Mouse (Mus musculus) forebrain, embryonic 10.5 days (tissue): ENCODE data around the gene Anxa10. TPM values are rescaled to one million over a fixed set of nuclear protein-coding genes. Genes with fewer than 3 reads are reported as not detected.

Source experiments
- DNase-seq: peaks from one replicate; pipeline ENCODE4 v3.0.0-alpha.2; 2017; ENCODE audit warnings: low spot score; ENCODE audit errors: extremely low spot score
- H3K27ac ChIP-seq: fragments of 300-500 bp; sonication (generic); 2 replicates; pipeline ENCODE4 v1.5.1; 2016; ENCODE audit warnings: mild to moderate bottlenecking
- H3K27me3 ChIP-seq: fragments of 300-500 bp; sonication (generic); 2 replicates; pipeline ENCODE4 v1.6.1; 2016; ENCODE audit warnings: mild to moderate bottlenecking; ENCODE audit not compliant: poor library complexity, severe bottlenecking
- H3K36me3 ChIP-seq: fragments of 300-500 bp; sonication (generic); replicated peaks from 2 replicates; pipeline ENCODE4 v1.6.1; 2016; ENCODE audit warnings: mild to moderate bottlenecking, moderate library complexity
- H3K4me1 ChIP-seq: fragments of 300-500 bp; sonication (generic); 2 replicates; pipeline ENCODE4 v1.6.1; 2016
- H3K4me3 ChIP-seq: fragments of 300-500 bp; sonication (generic); 2 replicates; pipeline ENCODE4 v1.5.1; 2016; ENCODE audit warnings: mild to moderate bottlenecking, moderate library complexity
- H3K9me3 ChIP-seq: fragments of 300-500 bp; sonication (generic); 2 replicates; pipeline ENCODE4 v1.6.1; 2016; ENCODE audit warnings: mild to moderate bottlenecking, moderate library complexity
- WGBS: fragments of 180-500 bp; shearing (Covaris S2); methylation state at CpG from one replicate; pipeline ENCODE4 v1.1.7; 2016; 5-methylcytosine and 5-hydroxymethylcytosine counted together
- polyA plus RNA-seq: library from polyadenylated mRNA; unstranded; fragments of >200 nt; fragmentation: Nextera tagmentation; extraction: Ambion mirVana; gene quantifications from 2 replicates; pipeline ENCODE4 v1.2.1, GENCODE M21; 2016

The Anxa10 gene
- polyA plus RNA-seq = not detected in 2 replicates

- H3K27me3 ChIP-seq = no peaks in the 10 kb centered on the region
- H3K4me1 ChIP-seq = no peaks in the 10 kb centered on the region
- H3K4me3 ChIP-seq = no peak within 1 kb of the TSS
- no peak for DNase-seq
- WGBS = 90% methylated on average over 2 of the region's 2 CpGs
- no peaks in the 10 kb centered on the region for H3K36me3 ChIP-seq
- H3K27ac ChIP-seq = no peak within 1 kb of the TSS
- H3K9me3 ChIP-seq = no peaks in the 10 kb centered on the region
Observed at GRCm38 (mm10) chr8:62123098-62123497, at the start of gene Anxa10. Gene Anxa10, minus strand, starts transcription at chr8:62123150.

- DNase-seq = no peak
- Histone ChIP-seq H3K4me1 (no peaks in the 10 kb centered on the region), H3K4me3 (no peak overlapping the region), H3K27ac (no peak overlapping the region), H3K9me3 (no peaks in the 10 kb centered on the region), H3K36me3 (no peaks in the 10 kb centered on the region), H3K27me3 (no peaks in the 10 kb centered on the region)
- 88% methylated on average over 3 of the region's 3 CpGs for WGBS
Observed at GRCm38 (mm10) chr8:62132662-62133366, 9.9 kb upstream of the Anxa10 start.

GRCm38 (mm10) chr8:62097213-62097612 lies 25.7 kb downstream of the Anxa10 start:
- Histone ChIP-seq H3K9me3 (no peaks in the 10 kb centered on the region), H3K36me3 (no peaks in the 10 kb centered on the region), H3K27me3 (no peaks in the 10 kb centered on the region), H3K27ac (no peak overlapping the region), H3K4me3 (no peak overlapping the region), H3K4me1 (no peaks in the 10 kb centered on the region)
- WGBS = 90% methylated on average over 2 of the region's 2 CpGs
- DNase-seq = no peak

- DNase-seq = no peak
- Histone ChIP-seq H3K9me3 (no peaks in the 10 kb centered on the region), H3K36me3 (no peaks in the 10 kb centered on the region), H3K27me3 (no peaks in the 10 kb centered on the region), H3K4me3 (no peak overlapping the region), H3K27ac (no peak overlapping the region), H3K4me1 (no peaks in the 10 kb centered on the region)
- 83% methylated on average over 2 of the region's 2 CpGs for WGBS
Observed at GRCm38 (mm10) chr8:62081804-62082203, 41.1 kb downstream of the Anxa10 start.

DNA sequence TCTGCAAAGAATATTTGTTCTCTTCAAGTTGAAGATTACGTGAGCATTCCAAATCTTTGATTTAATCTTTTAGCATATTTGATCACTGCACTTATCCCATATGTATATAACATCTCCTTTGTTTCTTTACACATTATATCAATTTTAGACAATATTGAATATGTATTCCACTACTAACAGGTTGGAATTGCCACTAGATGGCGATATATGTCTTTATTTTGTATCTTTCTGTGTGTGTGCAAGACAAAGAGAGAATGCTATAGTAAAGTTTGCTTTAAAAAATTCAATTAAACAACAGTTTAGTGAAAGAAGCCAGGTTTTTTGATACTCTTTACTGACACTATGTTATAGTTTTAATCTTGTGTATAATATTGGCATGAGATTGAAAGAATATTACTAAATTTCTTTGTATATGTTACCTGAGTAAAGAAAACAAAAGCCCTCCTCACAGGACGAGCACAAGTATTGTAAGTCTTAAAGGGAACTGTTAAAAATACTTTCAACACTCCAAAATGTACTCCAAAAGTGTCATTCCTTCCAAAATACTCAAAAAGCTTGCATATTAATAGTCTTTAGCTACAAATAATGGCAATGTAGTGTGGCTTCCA lies 42.7 kb downstream of the Anxa10 start:
- Histone ChIP-seq H3K4me1 (no peaks in the 10 kb centered on the region), H3K4me3 (no peak overlapping the region), H3K27ac (no peak overlapping the region), H3K27me3 (no peaks in the 10 kb centered on the region), H3K36me3 (no peaks in the 10 kb centered on the region), H3K9me3 (no peaks in the 10 kb centered on the region)
- 49% methylated on average over 3 of the region's 3 CpGs for WGBS
- DNase-seq = no peak

GRCm38 (mm10) chr8:62068305-62068704 lies 54.6 kb downstream of the Anxa10 start:
- Histone ChIP-seq H3K27ac (no peak overlapping the region), H3K4me3 (no peak overlapping the region), H3K36me3 (no peaks in the 10 kb centered on the region), H3K9me3 (no peaks in the 10 kb centered on the region), H3K4me1 (no peaks in the 10 kb centered on the region), H3K27me3 (no peaks in the 10 kb centered on the region)
- DNase-seq = no peak

DNA sequence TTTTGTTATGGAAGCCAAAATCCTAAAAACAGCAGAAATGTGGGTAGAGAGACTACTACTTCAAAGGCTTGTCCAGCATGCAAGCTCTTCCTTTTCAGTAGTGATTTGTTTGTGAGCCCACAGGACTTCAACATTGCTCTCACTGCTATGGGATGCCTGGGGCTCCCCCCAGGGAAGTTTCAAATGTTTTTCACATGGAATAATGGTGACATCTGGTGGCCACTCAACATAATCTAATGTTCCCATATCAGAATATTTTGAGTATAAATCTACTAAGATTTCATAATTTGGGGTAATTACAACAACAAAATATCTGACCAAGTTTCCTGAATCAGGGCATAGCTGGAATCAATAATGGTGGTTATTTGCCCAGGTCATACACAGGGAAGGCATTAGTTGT lies 62.6 kb downstream of the Anxa10 start:
- no peaks in the 10 kb centered on the region for H3K9me3 ChIP-seq
- H3K4me3 ChIP-seq = no peak overlapping the region
- no peaks in the 10 kb centered on the region for H3K27me3 ChIP-seq
- H3K36me3 ChIP-seq = no peaks in the 10 kb centered on the region
- no peak overlapping the region for H3K27ac ChIP-seq
- H3K4me1 ChIP-seq = no peaks in the 10 kb centered on the region
- no peak for DNase-seq

- no peaks in the 10 kb centered on the region for H3K27me3 ChIP-seq
- no peak for DNase-seq
- 49% methylated on average over 2 of the region's 2 CpGs for WGBS
Observed at GRCm38 (mm10) chr8:62046809-62047208, 76.1 kb downstream of the Anxa10 start.

DNA sequence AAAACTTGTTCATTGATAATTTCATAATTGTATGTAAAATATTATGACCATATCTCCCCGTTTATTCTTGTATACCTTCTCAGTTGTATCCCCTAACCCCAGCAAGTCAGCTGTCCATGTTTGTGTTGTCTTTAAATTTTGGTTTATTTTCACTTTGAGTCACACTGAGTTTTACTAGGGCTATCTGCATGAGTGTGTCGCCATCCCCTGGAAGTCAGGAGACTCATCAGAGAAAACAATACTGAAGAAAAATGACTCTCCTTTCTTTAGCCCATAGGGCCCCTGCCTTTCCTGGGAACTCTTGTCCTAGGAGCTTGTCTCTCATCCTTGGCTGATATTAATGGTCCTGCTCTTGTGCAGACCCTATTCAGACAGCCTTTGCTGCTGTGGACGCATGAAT lies 88.6 kb downstream of the Anxa10 start:
- H3K4me3 ChIP-seq = no peak overlapping the region
- H3K27ac ChIP-seq = no peak overlapping the region
- no peak for DNase-seq
- H3K27me3 ChIP-seq = no peaks in the 10 kb centered on the region
- 79% methylated on average over 3 of the region's 3 CpGs for WGBS
- H3K4me1 ChIP-seq = no peaks in the 10 kb centered on the region
- no peaks in the 10 kb centered on the region for H3K36me3 ChIP-seq
- no peaks in the 10 kb centered on the region for H3K9me3 ChIP-seq

More at GRCm38 (mm10) chr8:62046809-62047208, 76.1 kb downstream of the Anxa10 start:
- H3K36me3 ChIP-seq = no peaks in the 10 kb centered on the region
- H3K9me3 ChIP-seq = no peaks in the 10 kb centered on the region
- no peaks in the 10 kb centered on the region for H3K4me1 ChIP-seq
- H3K4me3 ChIP-seq = no peak overlapping the region
- no peak overlapping the region for H3K27ac ChIP-seq

DNA sequence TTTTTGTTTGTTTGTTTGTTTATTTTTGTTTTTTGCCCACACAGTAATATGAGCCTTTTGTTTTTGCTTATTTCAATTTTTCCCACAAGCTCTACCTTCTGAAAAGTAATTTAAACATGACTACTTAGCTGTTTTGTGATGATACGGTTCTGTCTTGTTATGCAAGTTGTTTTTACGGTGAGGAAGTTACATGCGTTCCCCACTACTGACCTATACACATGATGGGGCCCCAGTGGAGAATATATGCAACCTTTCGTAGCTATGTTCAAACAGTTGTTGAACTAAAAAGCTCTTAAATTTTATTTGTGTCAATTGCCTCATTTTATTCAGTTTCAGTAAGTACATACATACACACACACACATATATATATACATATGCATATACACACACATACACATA lies 108.4 kb downstream of the Anxa10 start:
- H3K36me3 ChIP-seq = no peaks in the 10 kb centered on the region
- no peak for DNase-seq
- no peaks in the 10 kb centered on the region for H3K4me1 ChIP-seq
- H3K9me3 ChIP-seq = no peaks in the 10 kb centered on the region
- WGBS = 95% methylated on average over 4 of the region's 4 CpGs
- no peaks in the 10 kb centered on the region for H3K27me3 ChIP-seq
- H3K4me3 ChIP-seq = no peak overlapping the region
- H3K27ac ChIP-seq = no peak overlapping the region

GRCm38 (mm10) chr8:62014166-62014565 lies 108.8 kb downstream of the Anxa10 start:
- H3K4me1 ChIP-seq = no peaks in the 10 kb centered on the region
- 93% methylated on average over 4 of the region's 4 CpGs for WGBS
- no peaks in the 10 kb centered on the region for H3K36me3 ChIP-seq
- no peak overlapping the region for H3K27ac ChIP-seq
- peaks cover 2% of the 10 kb centered on the region; the same call in 1 of the 2 replicates for H3K9me3 ChIP-seq
- no peak for DNase-seq
- no peaks in the 10 kb centered on the region for H3K27me3 ChIP-seq
- H3K4me3 ChIP-seq = no peak overlapping the region
